ENCODE assay signal across 19 mouse cellular contexts in the genomic region with DNA sequence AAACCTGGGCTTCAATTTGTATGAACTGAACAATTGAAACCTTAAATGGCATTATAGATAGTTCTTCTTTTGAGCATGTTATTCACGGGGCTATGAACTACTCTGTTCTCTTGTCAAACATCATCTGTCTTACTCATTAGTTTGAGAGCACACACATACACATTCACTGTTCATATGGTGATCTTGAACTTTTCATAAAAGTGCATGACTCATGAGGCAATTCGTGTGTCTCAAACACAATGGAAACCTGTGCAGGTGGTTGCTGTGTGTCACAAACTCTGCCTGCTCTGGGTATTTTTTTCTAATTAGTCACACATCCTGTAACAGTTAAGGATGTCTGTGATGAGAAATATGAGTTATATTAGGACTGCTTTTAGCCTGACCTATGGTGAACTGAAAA.
A peak's percentile ranks its signal among the peaks of the same experiment; 100 is the strongest.
DNase-seq lines count a peak whose midpoint lies in the region; ATAC-seq lines count a peak whose summit lies in the region.
"Had no signal": no experiment of that assay in that cellular context is flagged by ENCODE, and none has a peak within 500 bp of the region (broad histone marks: within the 10 kb centered on the region; RNA-seq: fewer than 3 reads in every experiment).

No protein-coding gene starts in this region.

- H3K27me3 ChIP-seq in heart, embryonic 10.5 days (ENCODE audit: insufficient read depth, poor library complexity, severe bottlenecking), result no peaks in the 10 kb centered on the region
- H3K27me3 ChIP-seq: embryonic facial prominence, embryonic 13.5 days; heart, embryonic 12.5 days had no signal

- peak; percentile 59 for DNase-seq in heart, adult 11 months
- no peak for DNase-seq in heart, embryonic 10.5 days (ENCODE audit: low spot score)
- DNase-seq in retina, embryonic 14.5 days (ENCODE audit: low spot score), result peak; percentile 69
- DNase-seq in B cell, adult 2 months, result no peak
- DNase-seq: adrenal gland, postnatal 14 days; cerebellum, adult 11-12 months; cerebellum, adult 9-10 months; cerebellum, postnatal 25 days; gastrocnemius, postnatal 36 days; heart, adult 18-20 months; kidney, adult 18-20 months had no signal

- no peaks in the 10 kb centered on the region for H3K36me3 ChIP-seq in heart, embryonic 10.5 days
- H3K36me3 ChIP-seq: embryonic facial prominence, embryonic 13.5 days; heart, embryonic 12.5 days had no signal

- peak; percentile 29 for ATAC-seq in CD4-positive, CD25-positive, alpha-beta regulatory T cell, adult 4 months
- ATAC-seq in erythroid progenitor cell, adult 5-6 weeks (replicated peaks; ENCODE audit: low FRiP score, poor library complexity, severe bottlenecking), result no peak
- no peak for ATAC-seq in activated CD4-positive, CD25-positive, alpha-beta regulatory T cell, adult 4 months
- ATAC-seq: forebrain, embryonic 14.5 days; hindbrain, embryonic 16.5 days; inflammation-experienced regulatory T-cells, adult 6 months had no signal

- no peaks in the 10 kb centered on the region for H3K4me1 ChIP-seq in heart, embryonic 10.5 days
- H3K4me1 ChIP-seq: heart, embryonic 12.5 days had no signal

- 76% methylated on average over 2 of the region's 2 CpGs for WGBS in heart, embryonic 10.5 days

- H3K4me3 ChIP-seq in heart, embryonic 10.5 days, result no peak overlapping the region
- H3K4me3 ChIP-seq: embryonic facial prominence, embryonic 13.5 days; heart, embryonic 12.5 days had no signal

- no peaks in the 10 kb centered on the region for H3K9me3 ChIP-seq in heart, embryonic 10.5 days
- H3K9me3 ChIP-seq: embryonic facial prominence, embryonic 13.5 days; heart, embryonic 12.5 days had no signal

- no peak overlapping the region for H3K27ac ChIP-seq in heart, embryonic 10.5 days
- H3K27ac ChIP-seq: embryonic facial prominence, embryonic 13.5 days had no signal

Comparison
In these comparisons a context has a peak if more than half of its experiments do, and no peak if none do; other contexts are left out.
1. DNase-seq: peak in heart, adult 11 months (single experiment) and retina, embryonic 14.5 days (single experiment); none in heart, embryonic 10.5 days (single experiment) and B cell, adult 2 months (0 of 2).